Mouse (Mus musculus) frontal cortex, adult (tissue): Measurements from ENCODE around the gene Dpy19l3.
A peak's percentile ranks its signal among the peaks of the same experiment; 100 is the strongest.

ENCODE experiments used
- ATAC-seq: cut with Nextera tagmentation; 2 replicates; pipeline ENCODE4 v1.9.2; 2017; ENCODE audit warnings: mild to moderate bottlenecking, moderate library complexity, mixed read lengths; ENCODE audit not compliant: low TSS enrichment

The Dpy19l3 gene

DNA sequence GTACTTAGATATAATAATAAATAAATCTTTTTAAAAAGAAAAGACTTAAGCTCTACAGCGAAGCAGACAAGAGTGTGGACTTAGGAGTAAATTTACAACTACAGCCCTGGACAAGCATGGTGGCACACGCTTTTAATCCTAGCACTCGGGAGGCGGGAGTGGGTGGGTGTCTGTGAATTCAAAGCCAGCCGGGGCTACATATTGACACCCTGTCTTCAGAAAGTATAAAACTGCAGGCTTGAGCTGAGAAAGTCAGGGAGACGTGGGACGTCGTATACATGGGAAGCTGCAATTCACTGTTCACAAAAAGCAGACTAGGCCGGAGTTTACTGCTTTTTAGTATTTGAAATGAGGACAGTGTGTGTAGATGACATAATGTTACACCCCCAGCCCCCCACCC, 117.4 kb downstream of the Dpy19l3 start:
- ATAC-seq = peak; percentile 70; the same call in 1 of the 2 replicates

DNA sequence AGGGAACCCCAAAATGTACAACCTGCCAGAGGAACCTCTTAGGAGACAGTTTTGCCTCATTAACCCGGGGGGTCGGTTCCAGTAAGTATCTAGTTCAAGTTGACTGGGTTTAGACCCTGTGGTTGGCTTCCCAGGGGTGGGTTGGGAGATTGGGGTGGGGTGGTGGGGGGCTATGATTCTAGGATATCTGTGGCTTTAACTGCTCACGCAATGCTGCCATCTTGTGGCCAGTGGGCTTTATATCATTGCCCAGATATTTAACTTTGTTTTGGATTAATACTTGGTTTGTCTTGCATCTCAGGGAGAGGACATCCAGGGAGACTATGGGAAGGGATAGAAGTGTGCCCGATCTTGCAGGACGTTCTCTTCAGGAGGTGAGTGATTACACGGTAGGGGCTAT, 118.0 kb downstream of the Dpy19l3 start:
- no peak for ATAC-seq
